Mouse (Mus musculus) thymus, postnatal 0 days (tissue): ENCODE data around the gene Hebp2. TPM values are rescaled to one million over a fixed set of nuclear protein-coding genes. Genes with fewer than 3 reads are reported as not detected.
A peak's percentile ranks its signal among the peaks of the same experiment; 100 is the strongest.
"Not testable (repeated sequence)": the region's sequence is repeated elsewhere in the genome, so short reads cannot be mapped to it uniquely, and the experiment has no call there.

Experiments
- DNase-seq: peaks from one replicate; pipeline ENCODE4 v3.0.0-alpha.2; 2015; ENCODE audit warnings: low spot score
- polyA plus RNA-seq: library from polyadenylated mRNA; unstranded; fragments of >200 nt; fragmentation: Nextera tagmentation; extraction: Ambion mirVana; gene quantifications from 2 replicates; pipeline ENCODE4 v1.2.1, GENCODE M21; 2015

Gene Hebp2
- 3.0 and 4.0 TPM in 2 replicates for polyA plus RNA-seq

GRCm38 (mm10) chr10:18545813-18546235, at the start of gene Hebp2:
Hebp2 (minus strand) TSS chr10:18546076.
- DNase-seq, result peak; percentile 46

- DNase-seq, result no peak
Measured at GRCm38 (mm10) chr10:18589455-18589854, 43.6 kb upstream of the Hebp2 start.

- DNase-seq, result no peak
Measured at GRCm38 (mm10) chr10:18584188-18584587, 38.3 kb upstream of the Hebp2 start.

- DNase-seq, result peak; percentile 53
Measured at GRCm38 (mm10) chr10:18572581-18572980, 26.7 kb upstream of the Hebp2 start.

GRCm38 (mm10) chr10:18562940-18563339, 17.1 kb upstream of the Hebp2 start:
- DNase-seq, result peak; percentile 63

GRCm38 (mm10) chr10:18561445-18561844, 15.6 kb upstream of the Hebp2 start:
- no peak for DNase-seq

GRCm38 (mm10) chr10:18559076-18559475, 13.2 kb upstream of the Hebp2 start:
- DNase-seq, result not testable (repeated sequence)

- DNase-seq, result no peak
Measured at GRCm38 (mm10) chr10:18549321-18550216, 3.7 kb upstream of the Hebp2 start.

GRCm38 (mm10) chr10:18547381-18547780, 1.5 kb upstream of the Hebp2 start:
- no peak for DNase-seq

- no peak for DNase-seq
Measured at GRCm38 (mm10) chr10:18545309-18545708, 567 bp downstream of the Hebp2 start.

- no peak for DNase-seq
Measured at GRCm38 (mm10) chr10:18536889-18537288, 9.0 kb downstream of the Hebp2 start.

- DNase-seq, result no peak
Measured at GRCm38 (mm10) chr10:18532293-18532692, 13.6 kb downstream of the Hebp2 start.

GRCm38 (mm10) chr10:18530161-18530560, 15.7 kb downstream of the Hebp2 start:
- no peak for DNase-seq

GRCm38 (mm10) chr10:18529177-18529576, 16.7 kb downstream of the Hebp2 start:
- DNase-seq, result no peak

GRCm38 (mm10) chr10:18528475-18528874, 17.4 kb downstream of the Hebp2 start:
- peak; percentile 64 for DNase-seq

- peak; percentile 77 for DNase-seq
Measured at GRCm38 (mm10) chr10:18527766-18528165, 18.1 kb downstream of the Hebp2 start.

- DNase-seq, result peak; percentile 51
Measured at GRCm38 (mm10) chr10:18526851-18527675, 18.8 kb downstream of the Hebp2 start.

GRCm38 (mm10) chr10:18526184-18526850, 19.6 kb downstream of the Hebp2 start:
- no peak for DNase-seq

GRCm38 (mm10) chr10:18525726-18526125, 20.1 kb downstream of the Hebp2 start:
- DNase-seq, result no peak

- DNase-seq, result no peak
Measured at GRCm38 (mm10) chr10:18525311-18525710, 20.6 kb downstream of the Hebp2 start.

- no peak for DNase-seq
Measured at GRCm38 (mm10) chr10:18522556-18522955, 23.3 kb downstream of the Hebp2 start.
